Mouse (Mus musculus) G1E (cell line): ENCODE results near the gene 2700097O09Rik.

Source experiments
- CTCF ChIP-seq: IDR thresholded peaks from 2 replicates; pipeline ENCODE4 v1.5.1; 2012; ENCODE audit warnings: low read depth, low read length, inconsistent platforms, mixed read lengths
- GATA1 ChIP-seq: IDR thresholded peaks from 2 replicates; pipeline ENCODE4 v1.6.1; 2012; ENCODE audit warnings: borderline replicate concordance, low read length, inconsistent platforms, mixed read lengths
- TAL1 ChIP-seq: conservative IDR thresholded peaks from 2 replicates; pipeline ENCODE4 v1.6.1; 2012; ENCODE audit warnings: low read depth, low read length, inconsistent platforms, mixed read lengths

DNA sequence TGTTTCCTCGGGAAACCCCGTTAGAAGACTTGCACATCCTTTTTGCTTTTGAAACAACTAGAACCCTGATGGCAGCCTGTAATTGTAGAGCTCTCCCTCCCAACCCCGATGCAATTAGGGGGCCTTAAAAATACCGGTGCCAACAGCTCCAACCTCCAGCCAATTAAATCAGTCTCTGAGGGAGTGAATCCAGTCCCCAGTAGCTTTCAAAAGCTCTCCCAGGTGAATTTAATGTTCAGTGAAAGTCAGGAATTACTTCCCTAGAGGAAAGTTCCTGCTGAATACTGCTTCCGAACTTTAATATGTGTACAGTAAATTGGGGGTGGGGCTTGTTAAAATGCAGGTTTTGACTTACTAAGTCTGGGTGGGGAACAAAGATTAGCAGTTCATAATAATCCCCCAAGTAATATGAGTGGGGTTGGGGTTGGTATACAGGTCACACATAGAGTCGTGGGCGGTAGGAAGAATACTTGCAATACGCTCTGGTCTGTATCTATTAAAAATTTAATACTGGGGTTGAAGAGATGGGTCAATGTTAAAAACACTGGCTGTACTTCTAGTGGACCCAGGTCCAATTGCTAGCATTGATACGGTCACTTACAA, 62.7 kb downstream of the 2700097O09Rik start:
- no peak for TF ChIP-seq CTCF
- TF ChIP-seq TAL1, result no peak
- TF ChIP-seq GATA1, result no peak
